Mouse (Mus musculus) adrenal gland, postnatal 36 days (tissue): ENCODE measurements around the gene Gm11595. TPM values are rescaled to one million over a fixed set of nuclear protein-coding genes. Genes with fewer than 3 reads are reported as not detected.
"Not testable (repeated sequence)": the region's sequence is repeated elsewhere in the genome, so short reads cannot be mapped to it uniquely, and the experiment has no call there.

ENCODE experiments used
- DNase-seq, 2 experiments: peaks; one replicate each; pipeline ENCODE4 v3.0.0; 2021; ENCODE audit warnings: mixed read lengths in 1 of 2
- long read RNA-seq, 2 experiments: library from polyadenylated mRNA; stranded (forward); transcript quantifications; one replicate each; pipeline ENCODE4 v2.0.0; 2021; ENCODE audit warnings: borderline sequencing depth in 2 of 2
- total RNA-seq, 2 experiments: library from RNA; stranded (reverse); gene quantifications; 2 replicates each; pipeline ENCODE4 v1.2.3; 2021

The Gm11595 gene
- not detected for total RNA-seq
- long read RNA-seq, experiment 1 = 0 reads
- long read RNA-seq, experiment 2 = 0 reads

GRCm38 (mm10) chr11:99772813-99773212, at the start of gene Gm11595:
Gene Gm11595, minus strand, starts transcription at chr11:99772913.
- DNase-seq = not testable (repeated sequence)

DNA sequence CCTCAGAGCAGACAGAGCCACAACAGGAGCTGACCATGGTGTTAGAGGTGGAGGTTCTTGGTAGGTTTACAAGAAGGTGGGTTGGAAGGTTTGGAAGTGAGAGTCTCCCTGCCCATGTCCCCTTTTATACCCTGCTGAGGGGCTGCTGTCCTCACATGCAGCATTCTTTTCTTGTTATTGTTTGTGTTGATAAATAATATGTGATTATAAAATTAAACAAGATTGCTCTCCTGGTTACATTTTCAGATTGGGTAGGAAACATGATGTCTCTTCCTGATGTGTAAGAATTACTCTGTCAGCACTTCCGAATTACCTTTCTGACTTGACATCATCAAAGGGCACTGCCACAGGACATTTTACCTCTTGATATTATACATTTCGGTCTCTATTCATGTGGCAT, 42.9 kb upstream of the Gm11595 start, which contains the start of gene Gm11564:
Gene Gm11564, minus strand, starts transcription at position 101 of the 400 bp plus-strand sequence.
- DNase-seq = not testable (repeated sequence)

DNA sequence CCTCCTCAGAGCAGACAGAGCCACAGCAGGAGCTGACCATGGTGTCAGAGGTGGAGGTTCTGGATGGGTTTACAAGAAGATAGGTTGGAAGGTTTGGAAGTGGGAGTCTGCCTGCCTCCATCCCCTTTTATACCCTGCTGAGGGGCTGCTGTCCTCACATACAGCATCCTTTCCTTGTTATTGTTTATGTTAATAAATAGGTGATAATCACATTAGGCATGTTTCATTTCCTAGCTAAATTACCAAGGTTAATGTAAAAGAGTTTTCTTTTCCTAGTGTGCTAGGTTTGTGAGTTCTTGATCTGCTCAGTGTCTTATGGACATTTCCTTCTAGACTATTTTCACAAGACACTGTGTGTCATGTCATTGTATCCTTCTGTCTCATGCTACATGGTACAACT, 37.1 kb upstream of the Gm11595 start, which contains the start of gene Krtap4-13:
Gene Krtap4-13, minus strand, starts transcription at position 101 of the 400 bp plus-strand sequence.
- not testable (repeated sequence) for DNase-seq

GRCm38 (mm10) chr11:99804346-99804745, 31.6 kb upstream of the Gm11595 start, which contains the start of gene Gm11554:
Gene Gm11554, minus strand, starts transcription at chr11:99804446.
- not testable (repeated sequence) for DNase-seq

DNA sequence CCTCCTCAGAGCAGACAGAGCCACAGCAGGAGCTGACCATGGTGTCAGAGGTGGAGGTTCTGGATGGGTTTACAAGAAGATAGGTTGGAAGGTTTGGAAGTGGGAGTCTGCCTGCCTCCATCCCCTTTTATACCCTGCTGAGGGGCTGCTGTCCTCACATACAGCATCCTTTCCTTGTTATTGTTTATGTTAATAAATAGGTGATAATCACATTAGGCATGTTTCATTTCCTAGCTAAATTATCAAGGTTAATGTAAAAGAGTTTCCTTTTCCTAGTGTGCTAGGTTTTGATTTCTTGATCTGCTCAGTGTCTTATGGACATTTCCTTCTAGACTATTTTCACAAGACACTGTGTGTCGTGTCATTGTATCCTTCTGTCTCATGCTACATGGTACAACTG, 26.1 kb upstream of the Gm11595 start, which contains the start of gene Gm11569:
Gene Gm11569, minus strand, starts transcription at position 101 of the 400 bp plus-strand sequence.
- DNase-seq = not testable (repeated sequence)

DNA sequence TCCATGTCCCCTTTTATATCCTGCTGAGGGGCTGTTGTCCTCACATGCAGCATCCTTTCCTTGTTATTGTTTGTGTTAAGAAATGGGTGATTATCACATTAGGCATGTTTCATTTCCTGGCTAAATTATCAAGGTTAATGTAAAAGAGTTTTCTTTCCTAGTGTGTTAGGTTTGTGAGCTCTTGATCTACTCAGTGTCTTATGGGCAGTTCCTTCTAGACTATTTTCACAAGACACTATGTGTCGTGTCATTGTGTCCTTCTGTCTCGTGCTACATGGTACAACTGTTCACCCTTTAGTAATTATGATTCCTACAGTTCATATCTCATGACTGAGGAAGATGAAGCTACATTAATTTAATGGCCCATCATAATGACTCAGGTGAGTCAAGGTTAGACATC, 20.7 kb upstream of the Gm11595 start, which contains the start of gene Gm11596:
Gene Gm11596, minus strand, starts transcription at position 101 of the 400 bp plus-strand sequence.
- DNase-seq = no peak

DNA sequence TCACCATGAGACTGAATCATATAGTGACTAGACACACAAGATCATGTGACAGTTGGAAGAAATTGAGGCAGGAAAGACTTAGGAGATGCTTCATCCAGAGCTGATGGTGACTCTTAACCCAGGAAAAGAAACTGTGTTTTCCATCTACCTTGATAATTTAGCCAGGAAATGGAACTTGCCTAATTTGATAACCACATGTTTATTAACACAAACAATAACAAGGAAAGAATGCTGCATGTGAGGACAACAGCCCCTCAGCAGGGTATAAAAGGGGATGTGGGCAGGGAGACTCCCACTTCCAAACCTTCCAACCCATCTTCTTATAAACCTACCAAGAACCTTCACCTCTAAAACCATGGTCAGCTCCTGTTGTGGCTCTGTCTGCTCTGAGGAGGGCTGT, 12.2 kb upstream of the Gm11595 start, which contains the start of gene Krtap4-9:
Gene Krtap4-9, plus strand, starts transcription at position 301 of the 400 bp plus-strand sequence.
- DNase-seq = not testable (repeated sequence)

- no peak for DNase-seq
Observed at GRCm38 (mm10) chr11:99780604-99781003, 7.9 kb upstream of the Gm11595 start, which contains the start of gene Krtap4-8. Gene Krtap4-8, minus strand, starts transcription at chr11:99780704.

DNA sequence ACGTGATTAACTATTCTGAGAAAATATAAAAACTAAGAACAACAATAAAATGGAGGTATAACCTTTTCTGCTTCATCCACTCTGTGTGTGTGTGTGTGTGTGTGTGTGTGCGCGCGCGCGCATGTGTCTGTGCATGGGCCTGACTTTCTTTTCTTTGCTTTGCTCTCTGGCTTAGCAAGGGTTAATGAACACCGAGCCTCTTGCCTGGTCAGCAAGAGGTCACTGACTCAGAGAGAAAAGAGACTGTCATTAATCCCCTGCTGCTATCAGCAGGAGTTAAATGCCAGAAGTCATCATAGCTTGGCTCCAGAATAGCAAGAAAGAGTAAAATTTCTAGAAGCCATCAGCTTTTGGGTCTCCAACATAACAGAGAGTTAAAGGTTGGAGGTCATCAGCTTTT, 5.7 kb upstream of the Gm11595 start:
- no peak for DNase-seq

DNA sequence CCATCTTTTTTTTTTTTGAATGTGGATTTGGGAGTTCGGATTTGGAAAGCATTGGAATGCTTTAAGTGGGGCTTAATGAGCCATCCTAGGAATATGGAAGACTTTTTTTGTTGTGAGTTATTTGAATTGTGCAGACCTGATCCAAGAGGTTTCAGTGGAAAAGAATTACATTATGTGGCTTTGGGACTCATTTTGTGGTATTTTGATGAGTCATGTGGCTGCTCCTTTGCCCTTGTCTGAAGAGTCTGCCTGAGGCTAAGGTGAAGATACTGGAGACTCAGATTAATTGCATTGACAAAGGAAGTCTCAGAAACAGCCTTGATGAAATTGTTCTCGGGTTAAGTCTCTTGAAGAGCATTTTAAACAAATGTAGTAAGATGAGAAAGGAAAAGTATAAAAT, 4.3 kb downstream of the Gm11595 start:
- no peak for DNase-seq

GRCm38 (mm10) chr11:99758877-99759276, 13.8 kb downstream of the Gm11595 start:
- no peak for DNase-seq

- peak in 1 of 2 experiments; percentile 5 for DNase-seq
Observed at GRCm38 (mm10) chr11:99743985-99744384, 28.7 kb downstream of the Gm11595 start.

GRCm38 (mm10) chr11:99734190-99734589, 38.5 kb downstream of the Gm11595 start, which contains the start of gene Gm14180:
Gene Gm14180, minus strand, starts transcription at chr11:99734290.
- no peak for DNase-seq

- DNase-seq = no peak
Observed at GRCm38 (mm10) chr11:99724061-99724460, 48.7 kb downstream of the Gm11595 start.

Other genes with a start within 250 kb of the Gm11595 start
- gene Krt40, start 229.8 kb downstream of the Gm11595 start, total RNA-seq = not detected
- gene Krtap3-3, start 222.0 kb downstream of the Gm11595 start, total RNA-seq = not detected
- not detected for gene Krtap3-2, start 216.1 kb downstream of the Gm11595 start, total RNA-seq
- not detected for gene Gm11939, start 213.4 kb downstream of the Gm11595 start, total RNA-seq
- gene Krtap3-1, start 206.3 kb downstream of the Gm11595 start, total RNA-seq = not detected
- gene Krtap1-5, start 191.9 kb downstream of the Gm11595 start, total RNA-seq = not detected
- not detected for gene Krtap1-4, start 189.3 kb downstream of the Gm11595 start, total RNA-seq
- not detected for gene Krtap1-3, start 181.6 kb downstream of the Gm11595 start, total RNA-seq
- gene Krtap9-3, start 174.8 kb downstream of the Gm11595 start, total RNA-seq = not detected
- not detected for gene Gm11938, start 169.6 kb downstream of the Gm11595 start, total RNA-seq
- not detected for gene Gm11937, start 162.7 kb downstream of the Gm11595 start, total RNA-seq
- gene Krtap2-4, start 158.1 kb downstream of the Gm11595 start, total RNA-seq = not detected
- not detected for gene Gm11562, start 152.5 kb downstream of the Gm11595 start, total RNA-seq
- not detected for gene Krtap4-1, start 144.7 kb downstream of the Gm11595 start, total RNA-seq
- not detected for gene Krtap4-2, start 137.8 kb downstream of the Gm11595 start, total RNA-seq
- gene Krtap4-7, start 128.8 kb downstream of the Gm11595 start, total RNA-seq = not detected
- not detected for gene Gm11555, start 122.7 kb downstream of the Gm11595 start, total RNA-seq
- gene Gm11563, start 114.0 kb downstream of the Gm11595 start, total RNA-seq = not detected
- not detected for gene Krtap4-6, start 107.0 kb downstream of the Gm11595 start, total RNA-seq
- not detected for gene Gm14190, start 82.2 kb downstream of the Gm11595 start, total RNA-seq
- gene Gm14180, start 38.6 kb downstream of the Gm11595 start, total RNA-seq = not detected
- gene Krtap4-8, start 7.8 kb upstream of the Gm11595 start, total RNA-seq = not detected
- not detected for gene Krtap4-9, start 12.3 kb upstream of the Gm11595 start, total RNA-seq
- gene Gm11596, start 20.6 kb upstream of the Gm11595 start, total RNA-seq = not detected
- not detected for gene Gm11569, start 26.0 kb upstream of the Gm11595 start, total RNA-seq
- gene Gm11554, start 31.5 kb upstream of the Gm11595 start, total RNA-seq = not detected
- gene Krtap4-13, start 37.0 kb upstream of the Gm11595 start, total RNA-seq = not detected
- gene Gm11564, start 42.8 kb upstream of the Gm11595 start, total RNA-seq = not detected
- gene 2300003K06Rik, start 65.2 kb upstream of the Gm11595 start, total RNA-seq = not detected
- not detected for gene Krtap4-16, start 78.7 kb upstream of the Gm11595 start, total RNA-seq
- not detected for gene Gm11568, start 85.0 kb upstream of the Gm11595 start, total RNA-seq
- not detected for gene Gm11559, start 91.6 kb upstream of the Gm11595 start, total RNA-seq
- not detected for gene Krtap9-1, start 100.5 kb upstream of the Gm11595 start, total RNA-seq
- not detected for gene Gm11567, start 106.3 kb upstream of the Gm11595 start, total RNA-seq
- not detected for gene Krtap31-1, start 135.0 kb upstream of the Gm11595 start, total RNA-seq
- gene Gm11565, start 141.8 kb upstream of the Gm11595 start, total RNA-seq = not detected
- not detected for gene Krtap31-2, start 163.4 kb upstream of the Gm11595 start, total RNA-seq
- gene Krtap9-5, start 175.6 kb upstream of the Gm11595 start, total RNA-seq = not detected
- not detected for gene Krtap29-1, start 206.1 kb upstream of the Gm11595 start, total RNA-seq
- not detected for gene Krtap16-1, start 213.7 kb upstream of the Gm11595 start, total RNA-seq
- gene Krtap17-1, start 221.1 kb upstream of the Gm11595 start, total RNA-seq = not detected
- not detected for gene Krt33a, start 243.3 kb upstream of the Gm11595 start, total RNA-seq